Mouse (Mus musculus): Measurements from ENCODE around the gene Myom3. TPM values are rescaled to one million over a fixed set of nuclear protein-coding genes. Genes with fewer than 3 reads are reported as not detected.

Gene Myom3
- polyA plus RNA-seq, 3 experiments from 2014 or later: not detected

- no peak for ATAC-seq
Observed at GRCm38 (mm10) chr4:135761569-135761968, 2.1 kb downstream of the Myom3 start.

DNA sequence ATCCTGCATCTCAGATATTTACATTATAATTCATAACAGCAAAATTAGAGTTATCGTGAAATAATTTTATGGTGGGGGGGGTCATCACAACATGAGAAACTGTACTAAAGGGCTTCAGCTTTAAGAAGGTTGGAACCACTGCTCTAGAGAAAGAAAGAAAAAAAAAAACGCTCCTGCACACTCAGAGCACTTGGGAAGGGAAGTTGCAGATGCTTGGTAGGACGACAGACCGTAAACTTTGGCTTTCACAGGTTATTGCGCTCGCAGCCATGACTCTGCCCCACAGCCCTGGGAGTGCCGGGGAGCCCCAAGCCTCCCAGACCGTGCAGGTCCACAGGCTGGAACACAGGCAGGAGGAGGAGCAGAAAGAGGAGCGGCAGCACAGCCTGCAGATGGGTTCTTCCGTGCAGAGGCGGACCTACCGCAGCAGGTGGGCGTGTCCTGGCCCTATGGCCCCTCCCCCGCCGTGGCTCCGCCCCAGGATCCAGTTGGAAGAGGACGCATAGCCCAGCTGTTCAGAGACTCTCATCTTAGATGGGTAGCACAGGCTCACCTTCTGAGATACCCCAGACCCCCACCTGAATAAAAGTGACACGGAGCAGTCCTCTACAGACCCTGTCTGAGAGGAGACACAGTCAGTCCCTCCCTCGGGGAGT, 2.9 kb downstream of the Myom3 start:
- ATAC-seq: no peak

- ATAC-seq: no peak
Observed at GRCm38 (mm10) chr4:135764700-135765099, 5.2 kb downstream of the Myom3 start.

DNA sequence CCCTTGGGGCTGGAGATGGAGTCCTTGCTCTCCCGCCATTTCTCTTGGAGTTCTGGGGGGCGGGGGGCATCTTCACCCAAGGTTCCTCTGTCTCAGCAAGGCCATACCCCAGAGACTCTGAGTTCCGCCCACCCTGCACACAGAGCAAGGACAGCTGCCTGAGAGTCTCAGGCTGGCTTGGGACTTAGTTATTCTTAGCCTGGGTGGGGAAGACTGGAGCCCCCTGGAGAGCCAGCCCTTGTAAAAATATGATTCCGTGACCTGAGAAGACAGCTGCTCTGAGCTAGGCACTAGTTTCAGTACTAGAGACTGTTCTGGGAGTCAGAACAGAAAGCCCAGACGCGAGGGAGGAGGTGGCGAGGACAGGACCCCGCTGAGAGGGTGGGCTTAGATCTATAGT, 6.2 kb downstream of the Myom3 start:
- no peak for ATAC-seq

DNA sequence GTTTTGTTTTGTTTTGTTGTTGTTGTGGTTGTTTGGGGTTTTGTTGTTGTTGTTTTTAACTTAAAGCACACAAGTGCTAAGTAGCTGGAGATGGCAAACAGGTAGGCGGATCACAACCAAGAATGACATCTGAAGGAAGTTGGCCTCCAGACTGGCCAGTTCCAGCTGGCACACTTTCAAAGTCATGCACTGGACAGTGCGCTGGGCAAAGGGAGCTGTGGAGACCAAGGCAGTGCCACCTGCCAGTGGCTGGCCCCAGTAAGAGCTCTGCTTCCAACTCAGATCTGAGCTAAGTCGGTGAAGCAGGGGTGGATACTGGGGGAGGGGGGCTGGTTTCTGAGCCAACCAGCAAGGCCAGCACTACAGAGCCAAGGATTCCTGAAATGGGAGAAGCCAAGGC, 7.5 kb downstream of the Myom3 start:
- ATAC-seq: no peak

GRCm38 (mm10) chr4:135768572-135769526, 9.3 kb downstream of the Myom3 start:
- ATAC-seq: no peak

GRCm38 (mm10) chr4:135770611-135771305, 11.2 kb downstream of the Myom3 start:
- no peak for ATAC-seq

- ATAC-seq: no peak
Observed at GRCm38 (mm10) chr4:135771592-135771991, 12.1 kb downstream of the Myom3 start.

DNA sequence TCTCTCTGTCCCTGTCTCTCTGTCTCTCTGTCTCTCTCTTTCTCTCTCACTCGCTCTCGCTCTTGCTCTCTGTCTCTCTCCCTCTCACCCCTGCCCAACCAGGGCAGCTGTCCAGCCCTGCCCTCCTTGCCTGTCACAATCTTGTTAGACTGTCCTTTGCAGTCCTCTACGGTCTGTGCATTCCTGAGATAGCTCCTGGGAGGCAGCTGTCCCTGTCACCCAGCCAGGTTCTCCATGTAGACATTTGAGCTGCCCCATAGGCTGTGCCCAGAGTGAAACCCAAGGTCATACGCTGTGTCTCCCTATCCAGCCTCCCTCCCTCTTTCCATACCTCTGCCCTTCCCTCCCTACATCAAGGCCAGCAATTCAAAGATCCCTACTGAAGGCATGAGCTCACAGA, 13.2 kb downstream of the Myom3 start:
- ATAC-seq: no peak

DNA sequence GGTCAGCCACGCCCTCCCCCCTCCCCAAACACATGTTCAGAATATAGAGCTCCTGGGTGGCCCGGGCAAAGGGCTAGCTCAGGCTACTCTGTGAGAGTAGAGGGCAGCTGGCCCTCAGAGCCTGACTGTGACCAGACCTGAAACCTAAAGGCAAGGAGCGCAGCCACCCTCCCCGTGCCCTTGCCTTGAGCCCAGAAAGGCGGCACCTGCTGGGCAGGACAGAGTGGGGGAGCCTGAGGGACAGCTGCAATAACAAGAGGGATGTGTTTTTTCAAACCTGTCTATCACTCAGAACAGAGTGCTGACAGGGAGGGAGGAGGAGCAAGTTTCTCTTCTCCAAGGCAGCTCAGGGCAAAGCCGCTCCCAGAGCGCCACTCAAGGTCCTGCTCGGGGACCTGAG, 15.0 kb downstream of the Myom3 start:
- ATAC-seq: no peak

DNA sequence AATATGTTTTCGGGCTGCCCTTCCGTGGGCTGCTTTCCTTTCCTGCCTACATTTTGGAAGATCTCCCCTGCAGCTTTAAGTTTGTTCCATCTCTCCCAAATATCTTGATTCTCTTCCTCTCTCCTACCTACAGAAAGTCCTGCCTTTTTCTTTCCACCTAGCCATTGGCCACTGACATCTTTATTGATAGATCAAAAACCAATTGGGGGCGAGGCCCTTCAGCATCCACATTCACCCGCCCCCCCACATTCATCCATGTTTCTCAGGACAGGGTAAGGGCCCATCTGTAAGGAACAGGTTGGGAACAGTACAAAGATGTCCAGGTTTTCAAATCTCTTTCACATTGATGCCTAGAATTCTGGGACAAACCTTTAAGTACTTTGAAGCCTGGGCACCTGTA, 17.3 kb downstream of the Myom3 start:
- ATAC-seq: no peak

DNA sequence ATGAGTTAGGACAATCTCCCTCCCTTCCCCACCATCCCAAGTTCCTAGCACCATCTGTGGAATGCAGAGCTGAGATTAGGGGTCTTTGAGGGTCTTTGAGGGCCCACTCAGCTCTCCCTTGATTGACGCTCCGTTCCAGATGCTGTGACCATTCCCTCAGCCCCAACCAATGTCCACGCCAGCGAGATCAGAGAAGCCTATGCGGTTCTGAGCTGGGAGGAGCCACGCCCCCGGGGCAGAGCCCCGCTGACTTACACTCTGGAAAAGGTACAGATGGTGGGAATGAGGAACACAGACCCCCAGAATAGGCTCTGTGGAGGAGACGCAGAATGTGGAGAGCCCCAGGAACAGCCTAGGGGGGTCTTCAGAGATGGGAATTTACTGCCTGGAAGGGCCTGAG, 20.1 kb downstream of the Myom3 start:
- ATAC-seq: no peak

DNA sequence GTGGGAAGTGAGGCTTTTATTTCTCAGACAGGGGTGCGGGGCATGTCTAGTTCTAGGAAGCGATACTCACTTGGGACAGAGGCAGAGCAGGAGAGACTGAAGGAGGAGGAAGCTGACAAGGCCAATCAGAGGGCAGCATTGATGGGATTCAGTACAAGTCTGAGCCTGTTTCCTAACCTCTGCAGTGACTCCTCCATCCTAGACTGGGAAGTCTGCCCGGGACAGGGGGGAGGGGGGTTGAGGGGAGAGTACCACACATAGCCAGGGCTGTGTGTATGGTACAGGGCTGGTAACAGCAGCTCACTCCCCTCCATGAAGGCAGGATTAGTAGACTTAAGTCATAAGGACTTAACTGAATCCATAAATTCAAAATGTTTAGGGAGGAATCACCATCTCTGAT, 20.7 kb downstream of the Myom3 start:
- ATAC-seq: no peak

DNA sequence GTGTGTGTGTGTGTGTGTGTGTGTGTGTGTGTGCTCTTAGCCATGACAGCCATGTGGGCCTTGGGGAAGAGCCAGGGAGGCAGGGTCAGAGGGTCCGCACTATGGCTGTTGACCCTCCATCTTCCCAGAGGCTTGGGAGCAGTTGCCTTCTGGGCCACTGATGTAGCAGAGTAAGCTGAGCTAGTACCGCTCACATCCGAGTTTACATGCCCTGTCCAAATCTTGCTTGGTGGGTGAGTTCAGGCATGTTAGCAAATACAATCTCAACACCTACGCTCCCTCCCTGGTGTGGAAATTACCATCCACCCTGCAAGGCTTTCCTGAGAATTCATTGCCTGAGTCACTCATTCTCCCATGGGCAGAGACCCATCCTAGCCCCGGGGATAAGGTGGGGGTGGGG, 21.8 kb downstream of the Myom3 start:
- ATAC-seq: no peak

GRCm38 (mm10) chr4:135786581-135786980, 27.1 kb downstream of the Myom3 start:
- no peak for ATAC-seq

DNA sequence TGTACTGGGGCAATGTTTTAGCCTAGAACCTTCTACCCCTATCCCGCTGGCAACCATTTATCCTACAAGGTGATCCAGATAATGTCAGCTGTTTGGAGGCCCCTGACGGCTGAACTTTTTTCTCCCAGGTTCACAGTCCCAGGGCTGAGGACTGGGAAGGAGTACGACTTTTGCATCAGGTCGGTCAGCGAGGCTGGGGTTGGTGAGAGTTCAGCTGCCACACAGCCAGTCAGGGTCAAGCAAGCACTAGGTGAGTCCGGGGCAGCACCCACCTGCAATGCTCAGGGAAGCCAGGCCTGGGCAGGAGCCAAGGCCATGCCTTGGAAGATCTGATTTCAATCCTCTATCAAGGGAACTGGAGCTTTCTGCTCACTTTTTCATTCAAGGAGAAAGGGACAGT, 27.8 kb downstream of the Myom3 start:
- no peak for ATAC-seq

DNA sequence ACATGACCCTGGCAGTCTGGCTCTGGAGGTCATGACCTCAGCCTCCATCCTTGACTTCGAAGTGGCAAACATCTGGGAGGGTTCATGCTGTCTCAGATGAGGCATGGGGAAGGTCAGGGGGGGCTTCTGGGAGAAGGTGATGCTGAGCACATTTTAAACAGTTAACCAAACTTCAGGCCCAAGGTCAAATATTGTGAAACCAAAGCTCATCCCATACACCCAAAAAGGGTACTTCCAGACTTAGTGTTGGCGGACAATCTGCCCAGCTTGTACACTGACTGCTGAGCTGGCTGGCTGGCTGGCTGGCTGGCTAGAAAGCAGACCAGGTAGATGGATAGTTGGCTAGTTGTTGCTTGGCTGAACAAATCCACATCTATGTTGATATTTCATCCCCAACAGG, 29.6 kb downstream of the Myom3 start:
- ATAC-seq: no peak

DNA sequence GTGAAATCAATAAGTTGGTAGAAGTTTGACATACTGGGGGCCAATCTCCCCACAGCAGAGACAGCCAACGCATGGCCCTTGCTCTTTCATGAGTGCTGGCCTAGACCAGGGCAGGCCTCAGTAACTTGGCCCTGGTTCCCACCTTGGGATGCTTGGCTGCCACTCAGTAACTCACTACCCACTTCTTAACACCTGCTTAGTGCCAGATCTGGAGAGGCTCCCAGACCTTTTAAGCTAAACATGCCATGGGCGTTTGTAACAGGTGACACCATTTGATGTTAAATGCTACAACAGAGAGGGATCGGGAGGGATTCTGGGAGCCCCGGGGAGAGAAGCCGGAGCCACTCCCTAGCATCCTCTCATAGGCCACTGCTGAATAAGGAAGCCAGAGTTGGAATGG, 33.3 kb downstream of the Myom3 start:
- no peak for ATAC-seq

GRCm38 (mm10) chr4:135797931-135798330, 38.4 kb downstream of the Myom3 start:
- ATAC-seq: no peak

DNA sequence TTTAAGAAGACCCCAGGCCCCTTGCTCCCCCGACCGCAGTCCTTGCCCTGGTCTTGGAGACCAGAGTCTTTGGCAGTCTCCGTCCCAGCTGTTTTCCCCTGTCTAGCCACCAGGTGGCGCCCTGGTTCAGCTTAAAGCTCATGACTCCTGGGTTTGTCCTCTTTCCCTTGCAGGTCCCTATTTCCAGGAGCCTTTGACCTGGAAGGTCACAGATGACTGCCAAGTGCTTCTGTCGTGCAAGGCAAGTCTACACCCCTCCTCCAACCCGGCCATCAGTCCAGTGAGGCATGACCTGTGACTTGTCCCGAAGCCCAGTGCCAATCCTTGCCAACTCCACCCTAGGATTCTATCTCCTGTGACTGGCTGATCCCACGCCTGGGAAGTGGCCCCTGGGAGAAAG, 42.0 kb downstream of the Myom3 start:
- ATAC-seq: no peak

DNA sequence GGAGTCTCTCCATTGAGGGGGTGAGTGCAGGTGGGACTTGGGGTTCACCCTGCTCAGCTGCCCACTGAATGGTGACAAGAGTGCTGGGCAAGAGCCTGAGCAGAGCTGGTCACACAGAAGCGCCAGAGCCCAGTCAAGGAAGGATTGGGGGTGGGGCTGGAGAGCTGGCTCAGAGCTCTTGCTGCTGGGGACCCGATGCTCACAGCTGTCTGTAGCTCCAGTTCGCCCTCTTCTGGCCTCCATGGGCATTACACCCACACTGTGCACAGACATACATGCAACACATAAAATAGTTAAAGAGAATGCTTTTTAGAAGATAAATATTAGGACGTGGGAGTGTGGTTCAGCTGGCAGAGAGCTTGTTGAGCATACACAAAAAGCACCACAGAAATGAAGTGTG, 43.8 kb downstream of the Myom3 start:
- no peak for ATAC-seq

- no peak for ATAC-seq
Observed at GRCm38 (mm10) chr4:135804169-135804568, 44.7 kb downstream of the Myom3 start.

- peak; percentile 68 for ATAC-seq
Observed at GRCm38 (mm10) chr4:135814896-135815295, 55.4 kb downstream of the Myom3 start.

All from inflammation-experienced regulatory T-cells, adult 6 months (primary cell).